Mouse (Mus musculus) kidney, embryonic 16.5 days (tissue): Measurements from ENCODE around the gene Kdm5c. TPM values are rescaled to one million over a fixed set of nuclear protein-coding genes. Genes with fewer than 3 reads are reported as not detected.

ENCODE experiments used
- polyA plus RNA-seq: library from polyadenylated mRNA; unstranded; fragments of >200 nt; fragmentation: Nextera tagmentation; extraction: Ambion mirVana; gene quantifications from 2 replicates; pipeline ENCODE4 v1.2.1, GENCODE M21; 2015

Gene Kdm5c
- polyA plus RNA-seq, 1 experiment from 2014 or later: 51.7 TPM

Other genes starting within 250 kb of the Kdm5c start
- gene Hsd17b10, start 231.2 kb upstream of the Kdm5c start, polyA plus RNA-seq: 228 and 251 TPM in 2 replicates
- 3.4 and 4.0 TPM in 2 replicates for gene Ribc1, start 216.7 kb upstream of the Kdm5c start, polyA plus RNA-seq
- gene Smc1a, start 216.6 kb upstream of the Kdm5c start, polyA plus RNA-seq: 109 and 123 TPM in 2 replicates
- 5.3 and 6.7 TPM in 2 replicates for gene Iqsec2, start 88.8 kb upstream of the Kdm5c start, polyA plus RNA-seq
- 14.3 and 17.6 TPM in 2 replicates for gene Kantr, start 94.5 kb downstream of the Kdm5c start, polyA plus RNA-seq
- 31.1 and 35.9 TPM in 2 replicates for gene Tspyl2, start 109.4 kb downstream of the Kdm5c start, polyA plus RNA-seq
- 3.8 and 6.0 TPM in 2 replicates for gene Gpr173, start 135.7 kb downstream of the Kdm5c start, polyA plus RNA-seq